Mouse (Mus musculus): ENCODE measurements around the gene Pitpnm3.

The Pitpnm3 gene

DNA sequence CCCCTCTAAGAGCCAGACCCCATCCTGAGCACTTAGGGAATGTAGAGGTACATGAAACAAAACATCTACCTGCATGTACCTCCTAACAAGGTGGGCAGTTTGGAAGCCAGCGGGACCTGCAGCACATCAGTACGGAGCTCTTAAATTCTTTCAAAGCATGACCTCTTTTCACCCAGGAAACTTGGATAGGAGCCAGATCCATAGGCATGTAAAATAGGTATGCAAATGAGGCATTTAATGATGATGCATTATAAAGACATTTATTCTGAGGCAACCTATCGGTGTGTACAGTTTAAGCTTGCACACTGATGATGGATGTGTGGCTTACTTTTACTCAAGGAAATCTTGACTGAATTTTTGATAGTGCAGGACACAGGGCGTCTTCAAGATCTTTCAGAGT, 120.9 kb downstream of the Pitpnm3 start:
- no peak for DNase-seq

DNA sequence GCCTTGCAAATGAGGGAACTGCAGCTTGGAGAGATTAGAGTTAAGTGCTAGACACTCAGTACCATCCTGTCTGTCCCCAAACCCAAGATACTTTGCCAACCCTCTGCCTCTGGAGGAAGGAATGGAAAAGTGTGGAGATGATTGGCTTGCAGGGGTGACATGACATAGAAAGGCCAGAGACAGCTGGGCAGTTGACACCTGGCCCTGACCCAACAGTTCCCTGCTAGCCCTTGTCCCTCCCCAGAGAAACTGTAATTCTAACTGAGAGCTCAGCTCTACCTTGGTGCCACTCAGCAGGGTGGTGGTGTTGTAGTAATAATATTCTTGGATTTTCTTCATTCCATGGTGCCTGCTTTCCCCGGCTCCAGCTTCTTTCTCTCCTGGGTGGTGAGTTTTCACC, 123.6 kb downstream of the Pitpnm3 start:
- no peak for DNase-seq

DNA sequence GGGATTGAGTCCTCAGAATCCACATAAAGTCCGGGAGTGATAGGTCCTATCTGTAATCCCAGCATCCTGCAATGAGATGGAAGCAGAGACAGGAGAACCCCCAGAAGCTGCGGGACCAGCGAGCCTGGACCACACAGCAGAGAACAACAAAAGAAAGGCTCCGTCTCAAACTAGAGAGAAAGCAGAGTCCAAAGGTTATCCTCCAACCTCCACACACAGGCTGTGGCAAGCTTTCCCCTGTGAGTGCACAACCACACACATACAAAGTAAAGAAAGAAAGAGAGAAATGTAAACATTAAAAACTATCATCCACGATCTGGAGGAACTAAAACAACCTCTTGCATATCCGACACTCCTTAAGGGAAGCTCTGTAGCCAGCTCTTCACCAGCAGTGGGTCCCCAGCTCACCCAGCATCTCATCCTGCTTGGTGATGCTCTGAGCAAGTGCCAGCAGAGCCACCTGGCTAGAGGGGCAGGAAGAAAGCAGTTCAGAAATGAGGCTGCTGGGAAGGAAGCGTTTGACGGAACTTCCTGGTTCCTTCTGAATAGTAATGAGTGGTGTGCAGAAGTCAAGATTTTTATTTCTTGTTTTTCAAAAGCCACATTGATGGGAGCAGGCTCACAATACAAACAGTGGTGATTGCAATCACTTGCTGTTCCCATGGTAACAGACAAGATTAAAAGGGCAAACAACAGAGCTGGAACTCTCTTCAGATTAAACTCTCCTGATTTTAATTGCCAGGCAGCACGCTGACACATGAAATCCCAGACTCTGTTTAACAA, 124.4 kb downstream of the Pitpnm3 start:
- peak in 1 of 2 experiments; percentile 39 for DNase-seq

DNA sequence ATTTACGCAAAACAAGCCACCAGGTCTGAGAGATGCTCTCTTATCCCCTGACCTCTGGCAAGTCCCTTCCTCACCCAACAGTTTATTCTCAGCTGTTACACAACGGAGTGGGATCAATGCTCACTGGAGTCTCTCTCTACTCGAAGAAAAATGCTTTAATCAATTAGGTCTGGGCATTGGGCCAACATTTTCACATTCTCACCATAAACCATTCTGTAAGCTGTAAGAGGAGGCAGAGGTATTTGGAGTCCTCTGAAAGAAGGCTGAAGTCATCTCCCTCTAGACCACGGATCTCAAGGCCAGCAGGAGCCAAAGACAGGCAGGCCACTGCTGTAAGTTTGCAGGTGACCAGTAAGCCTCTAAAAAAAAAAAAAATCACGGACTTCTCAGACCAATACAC, 125.2 kb downstream of the Pitpnm3 start:
- DNase-seq = no peak

DNA sequence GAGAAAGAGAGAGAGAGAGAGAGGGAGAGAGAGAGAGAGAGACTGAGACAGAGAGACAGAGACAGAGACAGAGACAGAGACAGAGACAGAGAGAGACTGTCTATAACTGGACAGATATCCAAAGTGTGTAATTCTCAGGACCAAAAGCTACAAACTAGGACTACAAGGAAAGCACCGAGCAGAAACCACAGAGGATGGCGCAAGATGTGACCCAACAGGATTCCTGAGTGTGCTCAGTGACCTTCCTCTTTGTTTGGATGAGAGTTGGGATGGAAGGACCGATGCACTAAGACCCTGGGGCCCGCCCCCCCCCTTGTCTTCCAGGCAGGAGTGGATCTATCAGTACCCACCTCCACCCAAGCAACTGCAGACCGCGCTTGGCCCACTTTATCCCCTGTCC, 130.0 kb downstream of the Pitpnm3 start:
- DNase-seq = no peak

DNA sequence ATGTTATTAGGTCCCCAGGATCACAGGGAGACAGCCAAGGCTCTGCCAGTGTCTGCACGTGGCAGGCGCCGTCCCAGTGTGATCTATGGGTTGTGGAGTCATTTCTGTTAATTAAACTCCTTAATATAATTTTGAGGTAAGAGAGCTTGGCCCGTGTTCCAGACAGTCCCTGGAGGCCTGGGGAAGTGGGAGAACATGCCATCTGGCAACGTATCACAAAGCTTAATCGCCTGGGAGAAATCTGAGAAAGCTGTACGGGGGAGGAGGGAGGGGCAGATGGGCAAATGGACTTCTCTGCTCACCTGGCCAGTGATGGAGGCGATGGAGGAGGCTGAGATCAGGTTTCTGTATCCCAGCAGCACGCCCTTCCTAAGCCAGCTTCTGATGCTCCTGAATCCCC, 132.4 kb downstream of the Pitpnm3 start:
- DNase-seq = peak; percentile 35 to 47

DNA sequence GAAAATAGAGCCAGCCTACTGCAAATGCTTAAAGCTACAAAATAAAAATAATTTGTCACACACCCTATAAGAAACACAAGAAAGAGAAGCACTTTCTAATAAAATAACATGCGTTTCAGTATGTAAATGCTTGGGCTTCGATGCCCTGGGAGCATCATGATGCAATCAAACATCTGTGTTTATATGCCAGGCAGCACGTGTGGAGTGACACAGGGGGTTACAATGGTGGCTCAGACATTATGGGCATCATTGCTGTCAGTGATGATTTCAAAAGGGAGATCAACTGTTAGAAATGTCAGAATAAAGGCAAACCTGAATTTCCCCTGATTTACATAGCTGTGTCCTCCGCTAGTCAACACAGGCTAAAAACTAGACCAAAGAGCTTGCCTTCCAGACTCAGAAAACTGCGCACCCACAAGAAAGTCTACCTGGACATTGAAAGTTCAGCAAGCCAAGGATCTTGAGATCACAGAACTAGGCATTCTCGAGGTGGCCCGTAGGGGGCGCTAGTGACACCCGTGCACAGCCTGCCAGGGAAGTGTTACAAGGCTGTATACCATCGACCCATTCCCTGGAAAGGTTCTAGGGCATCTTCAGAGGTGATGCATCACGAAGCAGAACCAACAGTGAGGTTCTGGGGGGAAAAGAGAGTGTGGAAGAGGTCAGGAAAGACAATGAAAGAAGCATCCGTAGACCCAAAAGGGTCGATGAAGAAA, 133.3 kb downstream of the Pitpnm3 start:
- peak; percentile 70 to 81 for DNase-seq

DNA sequence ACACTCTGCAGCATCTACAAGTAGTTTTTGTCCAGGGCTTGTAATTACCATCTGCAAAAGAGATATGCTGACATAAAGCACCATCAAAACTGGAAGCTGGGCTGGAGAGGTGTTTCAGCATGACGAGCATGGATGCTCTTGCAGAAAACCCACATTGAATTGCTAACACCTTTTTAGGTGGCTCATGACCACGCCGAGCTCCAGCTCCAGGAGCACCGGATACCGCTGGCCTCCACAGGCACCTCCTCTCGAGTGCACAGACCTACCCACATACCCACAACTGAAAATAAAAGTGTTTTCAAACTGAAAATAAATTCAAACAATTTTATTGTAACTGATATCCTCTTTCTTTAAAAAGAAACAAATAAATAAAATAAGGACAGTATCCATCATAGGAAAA, 135.4 kb downstream of the Pitpnm3 start:
- no peak for DNase-seq

Data from cerebellum, postnatal 25 days (tissue).